Mouse (Mus musculus) cortical plate, adult 2 months (tissue): Measurements from ENCODE around the gene Fam76b.

Experiments
- CTCF ChIP-seq: fragments of 200-500 bp; IDR thresholded peaks from 2 replicates; pipeline ENCODE4 v1.5.1; 2011; ENCODE audit warnings: mild to moderate bottlenecking, control low read depth, low read length; ENCODE audit not compliant: insufficient read depth; ENCODE audit errors: extremely low read depth
- POLR2A ChIP-seq: fragments of 200-500 bp; IDR thresholded peaks from 2 replicates; pipeline ENCODE4 v1.6.1; 2011; ENCODE audit warnings: mild to moderate bottlenecking, low read length, control low read depth; ENCODE audit not compliant: insufficient read depth; ENCODE audit errors: extremely low read depth

DNA sequence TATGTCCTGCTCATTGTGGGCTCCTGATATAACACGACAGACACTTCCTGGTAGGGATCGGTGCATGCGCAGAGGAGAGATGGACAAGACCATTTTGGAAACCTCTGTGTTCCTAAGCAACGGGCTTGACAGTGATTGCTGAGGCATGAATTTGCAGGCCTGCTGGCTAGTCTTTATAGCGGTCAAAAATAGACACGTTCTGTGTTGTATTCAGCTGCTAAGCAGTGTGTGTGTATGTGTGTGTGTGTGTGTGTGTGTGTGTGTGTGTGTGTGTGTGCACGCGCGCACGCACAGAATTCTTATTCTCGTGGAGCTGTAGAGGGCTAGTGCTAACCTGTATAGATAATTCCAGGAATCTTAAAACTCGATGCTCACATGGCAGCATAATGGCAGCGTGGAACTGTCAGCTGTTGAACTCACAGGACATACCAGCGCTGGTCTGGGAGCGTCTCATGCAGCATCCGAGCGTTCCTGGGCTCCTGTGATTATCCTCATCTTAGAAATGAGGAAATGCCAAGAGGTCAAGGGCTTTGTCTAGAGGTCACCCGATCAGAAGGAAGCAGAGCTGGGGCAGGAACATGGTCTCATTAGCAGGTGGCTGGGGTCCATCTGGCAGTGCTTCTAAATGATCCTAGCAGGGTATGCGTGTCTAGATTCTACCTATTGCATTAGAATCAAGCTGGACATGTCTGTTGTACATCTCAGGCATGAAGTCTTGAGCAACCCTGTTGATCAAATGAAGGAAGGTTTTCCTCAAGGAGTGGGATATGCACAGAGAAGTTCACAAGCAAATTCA is 71.2 kb downstream of the Fam76b start:
- TF ChIP-seq CTCF (no peak), POLR2A (no peak)
